Mouse (Mus musculus) G1E (cell line): Measurements from ENCODE around the gene Arg2. TPM values are rescaled to one million over a fixed set of nuclear protein-coding genes. Genes with fewer than 3 reads are reported as not detected.

ENCODE experiments used
- ATAC-seq: 2 replicates; pipeline ENCODE4 v1.8.0; 2016; ENCODE audit warnings: mild to moderate bottlenecking; ENCODE audit not compliant: insufficient number of reproducible peaks, poor library complexity, low FRiP score, severe bottlenecking; ENCODE audit errors: extremely low read depth
- DNase-seq: peaks from one replicate; pipeline ENCODE4 v3.0.0; 2012; ENCODE audit warnings: low spot score
- H3K27me3 ChIP-seq: 2 replicates; pipeline ENCODE4 v1.6.1; 2012; ENCODE audit warnings: mild to moderate bottlenecking, low read length, inconsistent platforms; ENCODE audit not compliant: insufficient read depth
- H3K36me3 ChIP-seq: replicated peaks from 2 replicates; pipeline ENCODE3; 2012; ENCODE audit warnings: mild to moderate bottlenecking, inconsistent platforms
- H3K4me1 ChIP-seq: 2 replicates; pipeline ENCODE4 v1.6.1; 2012; ENCODE audit warnings: low read depth, low read length, inconsistent platforms, mixed read lengths; ENCODE audit not compliant: insufficient read depth
- H3K4me3 ChIP-seq: 2 replicates; pipeline ENCODE4 v1.5.1; 2012; ENCODE audit warnings: low read depth, mild to moderate bottlenecking, inconsistent platforms, low read length, moderate library complexity, mixed read lengths
- H3K9me3 ChIP-seq: replicated peaks from 2 replicates; pipeline ENCODE4 v1.6.1; 2012; ENCODE audit warnings: inconsistent platforms
- CTCF ChIP-seq: IDR thresholded peaks from 2 replicates; pipeline ENCODE4 v1.5.1; 2012; ENCODE audit warnings: low read depth, low read length, inconsistent platforms, mixed read lengths
- GATA1 ChIP-seq: IDR thresholded peaks from 2 replicates; pipeline ENCODE4 v1.6.1; 2012; ENCODE audit warnings: borderline replicate concordance, low read length, inconsistent platforms, mixed read lengths
- GATA2 ChIP-seq: IDR thresholded peaks from 2 replicates; pipeline ENCODE4 v1.6.1; 2012; ENCODE audit warnings: low read depth, low read length, inconsistent platforms, borderline replicate concordance
- POLR2AphosphoS5 ChIP-seq: IDR thresholded peaks from 2 replicates; pipeline ENCODE4 v1.6.1; 2012; ENCODE audit warnings: low read depth, low read length, inconsistent platforms; ENCODE audit not compliant: insufficient replicate concordance
- TAL1 ChIP-seq: conservative IDR thresholded peaks from 2 replicates; pipeline ENCODE4 v1.6.1; 2012; ENCODE audit warnings: low read depth, low read length, inconsistent platforms, mixed read lengths
- polyA plus RNA-seq: library from polyadenylated mRNA; stranded (reverse); fragments of >175 nt; gene quantifications from 2 replicates; pipeline ENCODE4 v1.2.3, GENCODE M21; 2012
- total RNA-seq, 2 experiments: library from RNA; stranded (forward) in 1 of 2; stranded (reverse) in 1 of 2; fragments of 200-1000 nt in 1 of 2; fragments of >200 nt in 1 of 2; fragmentation: Nextera tagmentation in 1 of 2; gene quantifications; 2 replicates each; pipeline ENCODE4 v1.2.3; 2014 to 2017

Arg2 gene
- total and polyA plus RNA-seq, 3 experiments: 0.75 TPM; not detected in 2

DNA sequence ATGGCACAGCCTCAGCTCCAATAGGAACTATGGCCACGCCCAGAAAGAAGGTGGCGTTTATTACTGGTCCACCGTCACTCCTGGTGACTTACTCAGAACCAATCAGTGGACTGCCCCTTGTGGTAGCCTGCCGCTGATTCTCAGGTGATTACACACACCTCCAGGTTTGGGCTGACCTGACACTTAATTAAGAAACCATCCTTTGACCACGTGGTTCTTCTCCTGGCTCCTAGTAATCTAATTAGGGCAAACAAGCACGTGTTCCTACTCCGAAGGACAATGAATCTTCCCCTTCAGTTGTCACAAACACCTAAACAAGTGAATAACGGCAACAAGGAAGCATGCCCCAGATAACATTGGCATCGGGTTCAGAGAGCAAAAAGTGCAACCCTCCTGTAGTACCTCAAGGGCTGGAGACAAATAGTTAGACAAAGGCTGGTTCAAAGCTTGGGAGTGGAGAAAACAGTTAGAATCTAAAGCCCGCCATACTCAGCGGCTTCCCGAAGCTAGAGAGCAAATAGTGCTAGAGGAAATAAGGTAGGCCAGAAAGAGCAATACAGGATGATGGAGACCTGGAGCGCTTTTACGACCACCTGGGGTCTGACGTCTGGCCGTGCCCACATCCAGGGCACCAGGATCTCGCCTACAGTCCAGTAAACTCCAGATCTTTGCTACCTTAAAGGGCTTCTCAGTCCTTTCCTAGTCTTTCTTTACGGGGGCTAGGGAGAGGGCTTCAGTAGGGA is 60.5 kb downstream of the Arg2 start:
- Histone ChIP-seq H3K27me3 (no peaks in the 10 kb centered on the region), H3K9me3 (no peaks in the 10 kb centered on the region), H3K36me3 (peaks cover 41% of the 10 kb centered on the region), H3K4me3 (peak overlapping the region; percentile 72), H3K4me1 (peaks cover 39% of the 10 kb centered on the region)
- ATAC-seq (peak; percentile 87), DNase-seq (peak; percentile 91)
- TF ChIP-seq GATA2 (no peak), TAL1 (no peak), GATA1 (no peak), POLR2AphosphoS5 (no peak), CTCF (no peak)

DNA sequence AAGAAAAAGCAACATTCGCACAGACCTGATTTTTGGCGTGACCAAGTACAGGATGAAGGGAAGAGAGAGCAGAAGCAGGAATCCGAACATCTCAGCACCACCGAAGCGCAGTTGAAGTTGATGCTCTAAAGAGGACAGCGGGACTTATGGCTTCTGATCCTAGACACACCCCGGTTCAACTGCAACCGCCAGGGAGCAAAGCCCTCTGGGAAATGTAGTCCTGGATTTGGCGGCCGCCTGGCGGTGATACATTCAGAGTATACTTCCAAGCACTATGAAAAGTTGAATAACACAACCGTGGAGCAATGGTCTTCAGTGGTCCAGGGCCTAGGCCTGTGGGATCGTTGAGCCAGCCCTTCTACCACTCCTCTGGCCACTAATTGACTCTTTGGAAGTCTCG is 61.1 kb downstream of the Arg2 start:
- peak; percentile 90 for DNase-seq

DNA sequence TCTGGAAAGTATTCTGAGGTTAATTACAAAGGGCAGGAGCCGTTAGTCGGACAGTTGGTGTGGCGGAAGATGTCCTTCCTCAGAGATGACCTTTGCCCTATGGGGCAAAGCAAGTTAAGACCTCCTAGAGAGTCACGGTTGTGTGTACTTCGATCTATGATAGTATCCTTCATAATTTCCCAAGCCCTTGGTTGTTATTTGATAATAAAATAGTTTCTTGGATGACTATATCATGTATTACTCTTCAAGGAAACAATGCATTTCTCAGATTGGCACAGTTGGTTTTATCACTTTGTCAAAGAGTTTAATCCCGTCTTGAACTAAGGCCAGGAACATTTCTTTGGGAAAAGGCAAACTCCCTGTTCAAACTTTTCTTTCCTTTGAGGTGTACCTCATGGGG is 61.6 kb downstream of the Arg2 start, which contains the start of gene Rdh11:
Gene Rdh11, minus strand, starts transcription at position 101 of the 400 bp plus-strand sequence.
- Histone ChIP-seq H3K36me3 (peaks cover 31% of the 10 kb centered on the region), H3K27me3 (0 out of 2 replicates have a peak, but pooled peaks cover 5% of the 10 kb centered on the region), H3K9me3 (no peaks in the 10 kb centered on the region), H3K4me3 (peak within 1 kb of the TSS; percentile 72), H3K4me1 (peaks cover 35% of the 10 kb centered on the region)
- no peak for DNase-seq
- no peak for ATAC-seq
- no peak for TF ChIP-seq GATA2
- TF ChIP-seq CTCF: no peak
- TF ChIP-seq POLR2AphosphoS5: no peak
- TF ChIP-seq TAL1: no peak
- no peak for TF ChIP-seq GATA1

More for the DNA sequence above, 61.1 kb downstream of the Arg2 start:
- Histone ChIP-seq H3K27me3 (0 out of 2 replicates have a peak, but pooled peaks cover 3% of the 10 kb centered on the region), H3K4me3 (peak overlapping the region; percentile 72), H3K4me1 (peaks cover 33% of the 10 kb centered on the region), H3K9me3 (no peaks in the 10 kb centered on the region), H3K36me3 (peaks cover 35% of the 10 kb centered on the region)
- peak; percentile 75 for ATAC-seq
- TF ChIP-seq POLR2AphosphoS5 (no peak), TAL1 (no peak)

DNA sequence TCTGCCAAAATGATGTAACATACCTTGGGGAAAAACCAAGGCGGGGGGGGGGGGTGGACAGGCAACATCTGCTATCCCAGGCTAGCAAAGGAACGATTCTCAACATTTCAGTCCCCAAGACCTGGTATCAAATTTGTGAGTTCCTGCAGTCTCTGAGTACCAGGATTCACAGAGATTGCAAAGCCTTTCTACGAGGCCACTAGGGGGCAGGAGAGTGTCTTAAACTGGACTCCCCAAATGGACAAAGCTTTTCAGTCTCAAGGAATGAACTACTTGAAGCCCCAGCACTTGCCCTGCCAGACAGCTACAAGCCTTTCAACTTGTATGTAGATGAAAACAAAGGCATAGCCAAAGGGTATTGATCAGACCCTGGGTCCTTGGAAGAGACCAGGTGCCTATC is 62.9 kb downstream of the Arg2 start:
- no peak for ATAC-seq
- no peak for TF ChIP-seq GATA1
- TF ChIP-seq CTCF: peak; percentile 86
- no peak overlapping the region for H3K4me3 ChIP-seq
- DNase-seq: peak; percentile 52
- H3K27me3 ChIP-seq: peaks cover 8% of the 10 kb centered on the region; the same call in 1 of the 2 replicates
- H3K36me3 ChIP-seq: peaks cover 18% of the 10 kb centered on the region
- H3K9me3 ChIP-seq: no peaks in the 10 kb centered on the region
- peaks cover 31% of the 10 kb centered on the region for H3K4me1 ChIP-seq

GRCm38 (mm10) chr12:79197105-79197504 is 66.5 kb downstream of the Arg2 start:
- TF ChIP-seq TAL1: no peak
- TF ChIP-seq POLR2AphosphoS5: no peak
- TF ChIP-seq GATA2: no peak
- TF ChIP-seq CTCF: no peak
- no peak for TF ChIP-seq GATA1
- H3K27me3 ChIP-seq: peaks cover 15% of the 10 kb centered on the region
- DNase-seq (no peak), ATAC-seq (no peak)
- H3K36me3 ChIP-seq: no peaks in the 10 kb centered on the region
- peaks cover 4% of the 10 kb centered on the region for H3K4me1 ChIP-seq
- H3K4me3 ChIP-seq: no peak overlapping the region
- H3K9me3 ChIP-seq: no peaks in the 10 kb centered on the region

- no peak for DNase-seq
- Histone ChIP-seq H3K36me3 (no peaks in the 10 kb centered on the region), H3K9me3 (no peaks in the 10 kb centered on the region), H3K4me1 (peaks cover 4% of the 10 kb centered on the region; the same call in 1 of the 2 replicates), H3K4me3 (no peak overlapping the region), H3K27me3 (peaks cover 24% of the 10 kb centered on the region)
- ATAC-seq: no peak
- TF ChIP-seq CTCF (no peak), TAL1 (no peak)
Measured at GRCm38 (mm10) chr12:79201882-79202281, 71.3 kb downstream of the Arg2 start.

Other genes with a start within 250 kb of the Arg2 start
- not detected in 2 replicates for gene Plek2, start 223.8 kb upstream of the Arg2 start, total RNA-seq (2014; fragmentation: Nextera tagmentation)
- not detected in 2 replicates for gene Plek2, start 223.8 kb upstream of the Arg2 start, total RNA-seq (2017)
- gene Plek2, start 223.8 kb upstream of the Arg2 start, polyA plus RNA-seq: not detected in 2 replicates
- gene Tmem229b, start 123.2 kb upstream of the Arg2 start, total RNA-seq (2014; fragmentation: Nextera tagmentation): 9.4 and 13.7 TPM in 2 replicates
- 26.6 and 34.8 TPM in 2 replicates for gene Tmem229b, start 123.2 kb upstream of the Arg2 start, total RNA-seq (2017)
- 9.5 and 12.4 TPM in 2 replicates for gene Tmem229b, start 123.2 kb upstream of the Arg2 start, polyA plus RNA-seq
- not detected in 2 replicates for gene Plekhh1, start 101.6 kb upstream of the Arg2 start, total RNA-seq (2014; fragmentation: Nextera tagmentation)
- 0.17 and 0.44 TPM in 2 replicates for gene Plekhh1, start 101.6 kb upstream of the Arg2 start, total RNA-seq (2017)
- gene Plekhh1, start 101.6 kb upstream of the Arg2 start, polyA plus RNA-seq: 0.02 TPM in 2 replicates
- 60.1 and 64.8 TPM in 2 replicates for gene Pigh, start 41.1 kb upstream of the Arg2 start, total RNA-seq (2014; fragmentation: Nextera tagmentation)
- 47.0 and 47.3 TPM in 2 replicates for gene Pigh, start 41.1 kb upstream of the Arg2 start, total RNA-seq (2017)
- gene Pigh, start 41.1 kb upstream of the Arg2 start, polyA plus RNA-seq: 14.7 and 17.0 TPM in 2 replicates
- 25.8 and 26.0 TPM in 2 replicates for gene Vti1b, start 41.9 kb downstream of the Arg2 start, total RNA-seq (2014; fragmentation: Nextera tagmentation)
- 210 and 233 TPM in 2 replicates for gene Vti1b, start 41.9 kb downstream of the Arg2 start, total RNA-seq (2017)
- gene Vti1b, start 41.9 kb downstream of the Arg2 start, polyA plus RNA-seq: 80.7 and 82.8 TPM in 2 replicates
- gene Rdh11, start 61.5 kb downstream of the Arg2 start, total RNA-seq (2014; fragmentation: Nextera tagmentation): 26.5 and 49.6 TPM in 2 replicates
- gene Rdh11, start 61.5 kb downstream of the Arg2 start, total RNA-seq (2017): 55.6 and 58.1 TPM in 2 replicates
- 1.4 and 1.5 TPM in 2 replicates for gene Rdh11, start 61.5 kb downstream of the Arg2 start, polyA plus RNA-seq
- gene Rdh12, start 78.1 kb downstream of the Arg2 start, total RNA-seq (2014; fragmentation: Nextera tagmentation): not detected in 2 replicates
- 0.12 and 0.27 TPM in 2 replicates for gene Rdh12, start 78.1 kb downstream of the Arg2 start, total RNA-seq (2017)
- not detected in 2 replicates for gene Rdh12, start 78.1 kb downstream of the Arg2 start, polyA plus RNA-seq
- 79.0 and 93.5 TPM in 2 replicates for gene Zfyve26, start 165.5 kb downstream of the Arg2 start, total RNA-seq (2014; fragmentation: Nextera tagmentation)
- gene Zfyve26, start 165.5 kb downstream of the Arg2 start, total RNA-seq (2017): 45.6 and 52.3 TPM in 2 replicates
- gene Zfyve26, start 165.5 kb downstream of the Arg2 start, polyA plus RNA-seq: 5.7 and 9.6 TPM in 2 replicates
- gene Rad51b, start 166.5 kb downstream of the Arg2 start, total RNA-seq (2014; fragmentation: Nextera tagmentation): 45.5 and 47.7 TPM in 2 replicates
- 19.4 and 22.0 TPM in 2 replicates for gene Rad51b, start 166.5 kb downstream of the Arg2 start, total RNA-seq (2017)
- 1.2 and 1.6 TPM in 2 replicates for gene Rad51b, start 166.5 kb downstream of the Arg2 start, polyA plus RNA-seq